9 mouse cellular contexts compared by ENCODE assay signal in the genomic region with DNA sequence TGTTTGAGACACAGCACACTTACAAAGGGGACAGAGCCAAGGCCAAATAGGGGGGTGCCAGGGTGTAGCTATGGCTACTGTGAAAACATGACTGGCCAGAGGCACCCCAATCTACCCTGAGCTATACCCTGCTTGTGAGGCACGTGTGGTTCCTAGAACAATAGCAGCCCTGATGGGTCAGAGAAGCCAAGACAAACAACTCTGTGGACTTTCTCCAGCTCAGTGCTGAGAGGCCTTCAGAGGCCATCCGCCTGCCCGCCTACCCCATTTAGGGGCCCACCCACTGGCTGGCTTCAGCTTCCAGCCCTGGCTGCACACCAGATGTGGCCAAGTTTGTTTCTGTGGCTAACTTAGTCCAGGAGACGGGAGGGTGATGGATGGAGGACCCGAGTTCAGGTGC. TPM values are rescaled to one million over a fixed set of nuclear protein-coding genes. Genes with fewer than 3 reads are reported as not detected.
DNase-seq lines count a peak whose midpoint lies in the region; ATAC-seq and TF ChIP-seq lines count a peak whose summit lies in the region.
"Had no signal": no experiment of that assay in that cellular context is flagged by ENCODE, and none has a peak within 500 bp of the region (broad histone marks: within the 10 kb centered on the region; RNA-seq: fewer than 3 reads in every experiment).

No protein-coding gene starts in this region.

- no peaks in the 10 kb centered on the region for H3K9me3 ChIP-seq in heart, postnatal 0 days (replicated peaks; ENCODE audit: control insufficient read depth, low read length)
- no peaks in the 10 kb centered on the region for H3K9me3 ChIP-seq in limb, embryonic 13.5 days
- no peaks in the 10 kb centered on the region for H3K9me3 ChIP-seq in forebrain, embryonic 15.5 days

- H3K4me2 ChIP-seq in heart, postnatal 0 days (ENCODE audit: low read depth, low read length): no peak overlapping the region
- H3K4me2 ChIP-seq in limb, embryonic 13.5 days (replicated peaks): no peak overlapping the region
- no peak overlapping the region for H3K4me2 ChIP-seq in forebrain, embryonic 15.5 days (replicated peaks)

- DNase-seq in adrenal gland, postnatal 25 days: peak; percentile 60
- DNase-seq in heart, postnatal 0 days (ENCODE audit: low spot score): no peak
- DNase-seq in left cerebral cortex, adult 9 months (ENCODE audit: low spot score in 2 of 2): no peak
- DNase-seq in left cerebral cortex, postnatal 25 days (ENCODE audit: low spot score in 2 of 2): no peak

- H3K27ac ChIP-seq in heart, postnatal 0 days (ENCODE audit: low read depth): peak overlapping the region; percentile 22; the same call in 1 of the 2 replicates
- H3K27ac ChIP-seq in limb, embryonic 13.5 days: no peak overlapping the region; the same call in 1 of the 2 replicates
- no peak overlapping the region for H3K27ac ChIP-seq in forebrain, embryonic 15.5 days (replicated peaks)
- H3K27ac ChIP-seq: macrophage had no signal

- peaks cover 98% of the 10 kb centered on the region for H3K36me3 ChIP-seq in C2C12 (ENCODE audit: control insufficient read depth, insufficient read depth)
- peaks cover 86% of the 10 kb centered on the region for H3K36me3 ChIP-seq in heart, postnatal 0 days (replicated peaks; ENCODE audit: control insufficient read depth, insufficient read depth, low read length)
- peaks cover 89% of the 10 kb centered on the region for H3K36me3 ChIP-seq in limb, embryonic 13.5 days
- H3K36me3 ChIP-seq in forebrain, embryonic 15.5 days: peaks cover 63% of the 10 kb centered on the region

- H3K4me3 ChIP-seq in C2C12 (ENCODE audit: insufficient read depth, poor library complexity, severe bottlenecking): no peak overlapping the region
- H3K4me3 ChIP-seq in heart, postnatal 0 days (ENCODE audit: low read depth, low read length): no peak overlapping the region
- H3K4me3 ChIP-seq in limb, embryonic 13.5 days: no peak overlapping the region
- no peak overlapping the region for H3K4me3 ChIP-seq in forebrain, embryonic 15.5 days

- TF ChIP-seq CTCF in C2C12 (IDR thresholded peaks at IDR 0.05; ENCODE audit: control insufficient read depth, insufficient read depth, insufficient read length): no peak
- TF ChIP-seq CTCF in heart, postnatal 0 days (IDR thresholded peaks at IDR 0.05; ENCODE audit: low read depth): no peak

- peaks cover 37% of the 10 kb centered on the region for H3K79me2 ChIP-seq in C2C12 (ENCODE audit: control insufficient read depth, insufficient read depth)

- peak; percentile 51; the same call in 1 of the 2 replicates for TF ChIP-seq EP300 in heart, postnatal 0 days (IDR thresholded peaks at IDR 0.05; ENCODE audit: low read depth)

- no peak overlapping the region for H3ac ChIP-seq in C2C12 (ENCODE audit: control insufficient read depth, insufficient read length, low read depth)

- H3K79me3 ChIP-seq in C2C12 (ENCODE audit: low read depth): peaks cover 8% of the 10 kb centered on the region

- no peak overlapping the region for H3K9ac ChIP-seq in heart, postnatal 0 days (replicated peaks; ENCODE audit: low read depth, low read length)
- H3K9ac ChIP-seq in limb, embryonic 13.5 days: 0 out of 2 replicates have a peak overlapping the region, but pooled peaks have one; percentile 39
- H3K9ac ChIP-seq in forebrain, embryonic 15.5 days (replicated peaks): no peak overlapping the region

- intact Hi-C loops in left cerebral cortex, postnatal 25 days (cut with DNase I): no loop called here

- H3K27me3 ChIP-seq in C2C12 (ENCODE audit: control insufficient read depth, insufficient read depth, insufficient read length): no peaks in the 10 kb centered on the region
- no peaks in the 10 kb centered on the region; the same call in 1 of the 2 replicates for H3K27me3 ChIP-seq in heart, postnatal 0 days (ENCODE audit: control insufficient read depth, insufficient read depth, low read length)
- H3K27me3 ChIP-seq in limb, embryonic 13.5 days: no peaks in the 10 kb centered on the region
- H3K27me3 ChIP-seq in forebrain, embryonic 15.5 days: no peaks in the 10 kb centered on the region

- H3K4me1 ChIP-seq in heart, postnatal 0 days (ENCODE audit: control insufficient read depth, insufficient read depth): no peaks in the 10 kb centered on the region
- 0 out of 2 replicates have a peak, but pooled peaks cover 10% of the 10 kb centered on the region for H3K4me1 ChIP-seq in limb, embryonic 13.5 days
- peaks cover 8% of the 10 kb centered on the region for H3K4me1 ChIP-seq in forebrain, embryonic 15.5 days

- WGBS in heart, postnatal 0 days: 53% methylated on average over 5 of the region's 5 CpGs
- 47% methylated on average over 5 of the region's 5 CpGs for WGBS in limb, embryonic 13.5 days
- 66% methylated on average over 5 of the region's 5 CpGs for WGBS in forebrain, embryonic 15.5 days

- ATAC-seq in heart, postnatal 0 days (ENCODE audit: insufficient read depth, low read depth): peak; percentile 53; the same call in 1 of the 2 replicates
- peak; percentile 58 for ATAC-seq in limb, embryonic 13.5 days (ENCODE audit: low FRiP score, low read depth)
- ATAC-seq in cerebellum, adult (ENCODE audit: insufficient number of reproducible peaks, low FRiP score, low TSS enrichment): no peak
- ATAC-seq in forebrain, embryonic 15.5 days (replicated peaks): no peak

TF ChIP-seq in C2C12, 6 proteins besides CTCF, POLR2A, EP300 and RAD21:
- TF ChIP-seq MAX (IDR thresholded peaks at IDR 0.05) (peak; percentile 22), USF1 (IDR thresholded peaks at IDR 0.05; ENCODE audit: low read depth) (no peak)

RNA-seq across cellular contexts. Expression of gene Slc6a6, which starts 52.6 kb away (rescaled TPM):
- 97.0 TPM for polyA plus RNA-seq in C2C12 (2012; fragmentation: generic; extraction: Trizol)
- total RNA-seq in adrenal gland, postnatal 25 days (2021): 598 and 906 TPM in 2 replicates
- 95.3 and 149 TPM in 2 replicates for total RNA-seq in heart, postnatal 0 days (2014; rRNA removed; ENCODE audit: low replicate concordance)
- 87.4 and 116 TPM in 2 replicates for polyA plus RNA-seq in heart, postnatal 0 days (2015; fragmentation: Nextera tagmentation; extraction: Ambion mirVana)
- 48.7 and 51.1 TPM in 2 replicates for polyA plus RNA-seq in limb, embryonic 13.5 days (2015; fragmentation: Nextera tagmentation; extraction: Ambion mirVana)
- polyA plus RNA-seq in forebrain, embryonic 15.5 days (2015; fragmentation: Nextera tagmentation; extraction: Ambion mirVana): 94.2 and 98.8 TPM in 2 replicates
- 100 to 1,000 TPM; 128 to 149 TPM for total RNA-seq in left cerebral cortex, postnatal 25 days (2021)

Comparison
In these comparisons a context has a peak if more than half of its experiments do, and no peak if none do; other contexts are left out.
1. ATAC-seq: peak in heart, postnatal 0 days (single experiment) and limb, embryonic 13.5 days (single experiment); none in cerebellum, adult (single experiment) and forebrain, embryonic 15.5 days (single experiment).